Mouse (Mus musculus) neural tube, embryonic 15.5 days (tissue): ENCODE results near the gene Mbl2. TPM values are rescaled to one million over a fixed set of nuclear protein-coding genes. Genes with fewer than 3 reads are reported as not detected.
"Not testable (repeated sequence)": the region's sequence is repeated elsewhere in the genome, so short reads cannot be mapped to it uniquely, and the experiment has no call there.

Source experiments
- ATAC-seq: fragments of 200-750 bp; cut with Nextera tagmentation; 2 replicates; pipeline ENCODE4 v1.8.0; 2017; ENCODE audit warnings: mild to moderate bottlenecking, moderate TSS enrichment, moderate library complexity; ENCODE audit not compliant: low FRiP score
- H3K27ac ChIP-seq: fragments of 300-500 bp; sonication (generic); replicated peaks from 2 replicates; pipeline ENCODE4 v1.5.1; 2015; ENCODE audit warnings: mild to moderate bottlenecking, inconsistent platforms
- H3K27me3 ChIP-seq: fragments of 300-500 bp; sonication (generic); replicated peaks from 2 replicates; pipeline ENCODE4 v1.6.1; 2015; ENCODE audit warnings: inconsistent platforms
- H3K36me3 ChIP-seq: fragments of 300-500 bp; sonication (generic); 2 replicates; pipeline ENCODE4 v1.6.1; 2015; ENCODE audit warnings: inconsistent platforms
- H3K4me1 ChIP-seq: fragments of 300-500 bp; sonication (generic); 2 replicates; pipeline ENCODE4 v1.6.1; 2015; ENCODE audit warnings: inconsistent platforms
- H3K4me2 ChIP-seq: fragments of 300-500 bp; sonication (generic); 2 replicates; pipeline ENCODE4 v1.6.1; 2015; ENCODE audit warnings: inconsistent platforms, mild to moderate bottlenecking, moderate library complexity
- H3K4me3 ChIP-seq: fragments of 300-500 bp; sonication (generic); replicated peaks from 2 replicates; pipeline ENCODE4 v1.5.1; 2015; ENCODE audit warnings: mild to moderate bottlenecking, inconsistent platforms
- H3K9ac ChIP-seq: fragments of 300-500 bp; sonication (generic); replicated peaks from 2 replicates; pipeline ENCODE4 v1.6.1; 2015; ENCODE audit warnings: mild to moderate bottlenecking, inconsistent platforms
- H3K9me3 ChIP-seq: fragments of 300-500 bp; sonication (generic); replicated peaks from 2 replicates; pipeline ENCODE4 v1.6.1; 2016; ENCODE audit warnings: inconsistent platforms
- WGBS: fragments of 180-500 bp; shearing (Covaris S2); methylation state at CpG from one replicate; pipeline ENCODE4 v1.1.7; 2015; ENCODE audit warnings: mixed read lengths; 5-methylcytosine and 5-hydroxymethylcytosine counted together
- polyA plus RNA-seq: library from polyadenylated mRNA; unstranded; fragments of >200 nt; fragmentation: Nextera tagmentation; extraction: Ambion mirVana; gene quantifications from 2 replicates; pipeline ENCODE4 v1.2.1, GENCODE M21; 2015

Gene Mbl2
- polyA plus RNA-seq, result 0.17 TPM in 1 of 2 replicates, not detected in the other

- 91% methylated on average over 3 of the region's 3 CpGs for WGBS
- no peaks in the 10 kb centered on the region for H3K9me3 ChIP-seq
- no peaks in the 10 kb centered on the region for H3K27me3 ChIP-seq
These were observed at the start of gene Mbl2 for GRCm38 (mm10) chr19:30232691-30233090. Mbl2 (plus strand) TSS chr19:30232942.

DNA sequence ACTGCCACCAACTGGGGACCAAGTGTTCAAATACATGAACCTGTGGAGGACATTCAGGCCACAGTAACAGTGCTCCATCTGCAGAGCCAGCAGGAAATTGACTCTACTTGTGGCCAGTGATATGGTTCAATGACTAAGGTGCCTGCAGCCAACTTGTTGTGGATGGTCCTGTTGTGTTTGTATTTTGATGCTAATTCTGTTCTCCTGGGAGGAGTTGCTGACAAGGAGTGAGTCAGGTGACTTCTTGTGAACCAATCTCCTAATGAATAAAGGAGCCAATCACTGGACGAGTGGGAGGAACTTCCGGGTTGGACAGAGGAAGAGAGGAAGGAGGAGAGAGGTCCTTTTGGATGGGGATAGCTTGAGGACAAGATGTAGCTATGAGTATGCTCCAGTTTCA is 47.2 kb upstream of the Mbl2 start:
- Histone ChIP-seq H3K4me1 (no peaks in the 10 kb centered on the region), H3K9ac (no peak overlapping the region), H3K4me3 (no peak overlapping the region), H3K27ac (no peak overlapping the region), H3K9me3 (peaks cover 8% of the 10 kb centered on the region; the same call in 1 of the 2 replicates), H3K27me3 (no peaks in the 10 kb centered on the region), H3K36me3 (no peaks in the 10 kb centered on the region), H3K4me2 (no peak overlapping the region)
- 75% methylated on average over 2 of the region's 2 CpGs for WGBS
- ATAC-seq, result no peak

More at GRCm38 (mm10) chr19:30232691-30233090, at the start of gene Mbl2:
- Histone ChIP-seq H3K4me1 (no peaks in the 10 kb centered on the region), H3K36me3 (no peaks in the 10 kb centered on the region), H3K9ac (no peak within 1 kb of the TSS), H3K27ac (no peak within 1 kb of the TSS), H3K4me3 (no peak within 1 kb of the TSS), H3K4me2 (no peak within 1 kb of the TSS)
- no peak for ATAC-seq

GRCm38 (mm10) chr19:30187232-30187631 is 45.5 kb upstream of the Mbl2 start:
- H3K27me3 ChIP-seq, result no peaks in the 10 kb centered on the region
- H3K9me3 ChIP-seq, result peaks cover 8% of the 10 kb centered on the region; the same call in 1 of the 2 replicates
- no peak overlapping the region for H3K9ac ChIP-seq
- H3K36me3 ChIP-seq, result no peaks in the 10 kb centered on the region
- no peak for ATAC-seq
- H3K4me2 ChIP-seq, result no peak overlapping the region
- WGBS, result 95% methylated on average over 2 of the region's 2 CpGs
- H3K4me3 ChIP-seq, result no peak overlapping the region
- no peaks in the 10 kb centered on the region for H3K4me1 ChIP-seq
- no peak overlapping the region for H3K27ac ChIP-seq

- no peak for ATAC-seq
- 79% methylated on average over 6 of the region's 6 CpGs for WGBS
- Histone ChIP-seq H3K9me3 (no peaks in the 10 kb centered on the region), H3K4me2 (no peak overlapping the region), H3K27me3 (no peaks in the 10 kb centered on the region), H3K9ac (no peak overlapping the region), H3K4me1 (no peaks in the 10 kb centered on the region), H3K4me3 (no peak overlapping the region), H3K36me3 (no peaks in the 10 kb centered on the region), H3K27ac (no peak overlapping the region)
These were observed 37.7 kb upstream of the Mbl2 start for GRCm38 (mm10) chr19:30194999-30195398.

DNA sequence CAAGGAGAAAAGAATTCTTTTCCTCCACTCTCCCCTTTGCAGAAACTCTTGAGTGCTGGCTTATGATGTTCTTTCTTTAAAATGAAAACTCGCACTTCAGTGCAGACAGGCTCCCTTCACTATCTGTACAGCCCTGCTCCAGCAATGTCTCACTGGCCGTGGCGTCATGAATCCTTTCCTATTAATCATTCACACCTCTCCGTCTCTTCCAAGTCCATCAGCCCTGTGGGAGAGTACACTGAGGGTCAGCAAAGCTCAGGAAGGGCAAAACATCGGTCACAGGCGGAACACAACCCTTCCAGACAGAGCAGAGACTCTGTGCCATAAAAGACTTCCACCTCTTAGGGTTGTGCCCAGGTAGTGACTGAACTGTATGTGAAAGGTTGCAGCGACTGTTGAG is 30.6 kb upstream of the Mbl2 start:
- H3K9me3 ChIP-seq, result no peaks in the 10 kb centered on the region
- ATAC-seq, result no peak
- no peak overlapping the region for H3K4me3 ChIP-seq
- 0 out of 2 replicates have a peak, but pooled peaks cover 4% of the 10 kb centered on the region for H3K4me1 ChIP-seq
- H3K27ac ChIP-seq, result no peak overlapping the region
- no peak overlapping the region for H3K4me2 ChIP-seq
- H3K9ac ChIP-seq, result no peak overlapping the region
- H3K27me3 ChIP-seq, result no peaks in the 10 kb centered on the region
- 81% methylated on average over 7 of the region's 7 CpGs for WGBS
- no peaks in the 10 kb centered on the region for H3K36me3 ChIP-seq

DNA sequence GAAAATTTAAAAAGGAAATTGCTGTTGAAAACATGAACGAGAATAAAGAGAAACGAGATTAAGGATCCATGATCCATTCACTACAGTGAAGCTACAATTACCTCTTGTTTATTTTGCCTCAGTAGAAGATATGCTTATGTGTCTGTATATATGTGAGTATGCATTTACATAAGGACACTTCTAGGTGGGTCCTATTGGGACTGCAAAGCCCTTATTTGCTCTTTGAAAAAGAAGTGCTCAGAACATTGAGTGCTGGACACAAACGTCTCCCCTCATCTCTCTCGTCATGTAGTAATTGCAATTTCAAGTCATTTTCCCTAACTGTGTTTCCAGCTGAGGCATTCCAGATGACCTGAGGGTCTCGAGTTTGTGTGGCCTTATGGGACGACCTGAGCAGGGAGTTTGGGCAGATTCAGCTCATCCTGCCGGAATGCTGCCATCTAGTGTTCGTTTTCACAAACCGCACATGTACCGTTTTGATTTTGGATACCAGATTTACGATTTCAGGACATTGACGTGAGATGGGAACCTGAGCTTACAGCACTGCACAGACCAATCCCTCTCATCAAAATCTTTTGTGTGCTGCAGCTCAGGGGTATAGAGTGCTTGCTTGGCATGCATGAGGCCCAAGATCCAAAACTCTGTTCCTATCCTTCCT is 27.5 kb upstream of the Mbl2 start:
- Histone ChIP-seq H3K27me3 (no peaks in the 10 kb centered on the region), H3K27ac (no peak overlapping the region), H3K9me3 (no peaks in the 10 kb centered on the region), H3K4me2 (no peak overlapping the region), H3K4me3 (no peak overlapping the region), H3K36me3 (no peaks in the 10 kb centered on the region), H3K4me1 (0 out of 2 replicates have a peak, but pooled peaks cover 4% of the 10 kb centered on the region), H3K9ac (0 out of 2 replicates have a peak overlapping the region, but pooled peaks have one; percentile 10)
- ATAC-seq, result peak; percentile 45; the same call in 1 of the 2 replicates
- WGBS, result 19% methylated on average over 12 of the region's 12 CpGs

DNA sequence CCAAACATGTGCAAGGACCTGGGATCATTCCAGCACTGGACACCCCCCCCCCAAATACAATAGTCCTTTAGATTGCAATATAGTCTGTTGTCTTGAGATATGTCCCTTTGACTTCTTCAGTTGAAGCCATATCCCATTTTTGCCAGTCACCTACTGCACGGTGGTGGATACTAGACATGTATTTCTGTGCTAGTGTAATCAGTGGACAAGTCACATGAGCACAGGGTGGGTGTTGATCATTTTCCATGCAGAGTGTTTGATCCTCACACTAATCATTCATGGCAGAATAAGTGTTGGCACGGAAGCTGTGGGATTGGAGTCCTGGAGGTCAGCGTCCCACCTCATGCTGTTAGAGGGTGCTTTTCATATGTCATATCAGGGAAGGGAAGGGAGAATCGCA is 26.9 kb upstream of the Mbl2 start:
- no peaks in the 10 kb centered on the region for H3K9me3 ChIP-seq
- WGBS, result 72% methylated on average over 4 of the region's 4 CpGs
- no peak; the same call in 1 of the 2 replicates for ATAC-seq
- H3K27ac ChIP-seq, result no peak overlapping the region
- H3K36me3 ChIP-seq, result no peaks in the 10 kb centered on the region
- H3K4me2 ChIP-seq, result no peak overlapping the region
- no peak overlapping the region for H3K9ac ChIP-seq
- H3K27me3 ChIP-seq, result no peaks in the 10 kb centered on the region
- H3K4me1 ChIP-seq, result 0 out of 2 replicates have a peak, but pooled peaks cover 4% of the 10 kb centered on the region
- no peak overlapping the region for H3K4me3 ChIP-seq

DNA sequence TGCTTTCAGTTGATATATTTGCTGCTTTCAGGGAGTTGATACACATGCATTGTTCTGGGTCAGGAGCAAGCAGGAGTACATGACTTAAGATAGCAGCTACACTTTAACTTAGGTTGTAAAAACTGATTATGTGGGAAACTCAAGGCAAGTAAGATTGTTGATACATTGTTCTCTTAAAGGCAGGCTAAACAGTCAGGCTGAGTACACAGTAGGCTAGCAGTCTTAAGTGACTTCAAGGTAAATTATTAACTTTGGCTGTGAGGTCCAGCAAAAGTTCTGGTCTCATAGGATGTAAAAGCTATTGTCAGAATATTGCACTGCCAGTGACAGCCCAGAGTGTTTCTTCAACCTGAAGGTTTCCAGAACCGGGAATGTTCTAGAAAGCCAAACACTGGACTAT is 25.8 kb upstream of the Mbl2 start:
- Histone ChIP-seq H3K36me3 (no peaks in the 10 kb centered on the region), H3K9me3 (no peaks in the 10 kb centered on the region), H3K4me1 (0 out of 2 replicates have a peak, but pooled peaks cover 4% of the 10 kb centered on the region), H3K4me3 (no peak overlapping the region), H3K4me2 (no peak overlapping the region), H3K9ac (no peak overlapping the region), H3K27me3 (no peaks in the 10 kb centered on the region), H3K27ac (no peak overlapping the region)
- ATAC-seq, result no peak
- 95% methylated on average over 1 of the region's 1 CpGs for WGBS

DNA sequence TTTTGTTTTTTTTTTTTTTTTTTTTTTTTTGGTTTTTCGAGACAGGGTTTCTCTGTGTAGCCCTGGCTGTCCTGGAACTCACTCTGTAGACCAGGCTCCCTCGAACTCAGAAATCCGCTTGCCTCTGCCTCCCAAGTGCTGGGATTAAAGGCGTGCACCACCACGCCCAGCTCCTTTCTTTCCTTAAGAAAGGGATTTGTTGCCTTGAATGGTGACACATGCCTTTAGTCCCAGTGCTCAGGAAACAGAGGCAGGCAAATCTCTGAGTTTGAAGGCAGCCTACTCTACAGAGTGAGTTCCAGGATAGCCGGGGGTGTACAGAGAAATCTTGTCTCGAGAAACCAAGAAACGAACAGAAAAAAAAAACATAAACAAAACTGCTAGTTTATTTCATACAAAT is 23.7 kb upstream of the Mbl2 start:
- H3K9me3 ChIP-seq, H3K9ac ChIP-seq, H3K36me3 ChIP-seq, H3K4me3 ChIP-seq, ATAC-seq, H3K4me2 ChIP-seq, H3K4me1 ChIP-seq, H3K27ac ChIP-seq, H3K27me3 ChIP-seq: not testable (repeated sequence)
- 94% methylated on average over 8 of the region's 8 CpGs for WGBS

DNA sequence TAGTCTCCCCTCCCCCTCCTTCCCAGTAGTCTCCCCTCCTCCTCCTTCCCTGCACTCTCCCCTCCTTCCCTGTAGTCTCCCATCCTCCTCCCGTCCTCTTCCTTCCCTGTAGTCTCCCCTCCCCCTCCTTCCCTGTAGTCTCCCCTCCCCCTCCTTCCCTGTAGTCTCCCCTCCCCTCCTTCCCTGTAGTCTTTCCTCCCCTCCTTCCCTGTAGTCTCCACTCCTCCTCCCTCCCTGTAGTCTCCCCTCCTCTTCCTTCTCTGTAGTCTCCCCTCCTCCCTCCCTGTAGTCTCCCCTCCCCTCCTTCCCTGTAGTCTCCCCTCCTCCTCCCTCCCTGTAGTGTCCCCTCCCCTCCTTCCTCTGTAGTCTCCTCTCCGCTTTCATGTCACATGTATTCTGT is 18.7 kb upstream of the Mbl2 start:
- no peaks in the 10 kb centered on the region for H3K4me1 ChIP-seq
- H3K27ac ChIP-seq, result no peak overlapping the region
- no peak overlapping the region for H3K9ac ChIP-seq
- H3K4me3 ChIP-seq, result no peak overlapping the region
- H3K36me3 ChIP-seq, result no peaks in the 10 kb centered on the region
- no peaks in the 10 kb centered on the region for H3K9me3 ChIP-seq
- H3K4me2 ChIP-seq, result no peak overlapping the region
- no peak for ATAC-seq
- WGBS, result 28% methylated on average over 2 of the region's 2 CpGs
- no peaks in the 10 kb centered on the region for H3K27me3 ChIP-seq

DNA sequence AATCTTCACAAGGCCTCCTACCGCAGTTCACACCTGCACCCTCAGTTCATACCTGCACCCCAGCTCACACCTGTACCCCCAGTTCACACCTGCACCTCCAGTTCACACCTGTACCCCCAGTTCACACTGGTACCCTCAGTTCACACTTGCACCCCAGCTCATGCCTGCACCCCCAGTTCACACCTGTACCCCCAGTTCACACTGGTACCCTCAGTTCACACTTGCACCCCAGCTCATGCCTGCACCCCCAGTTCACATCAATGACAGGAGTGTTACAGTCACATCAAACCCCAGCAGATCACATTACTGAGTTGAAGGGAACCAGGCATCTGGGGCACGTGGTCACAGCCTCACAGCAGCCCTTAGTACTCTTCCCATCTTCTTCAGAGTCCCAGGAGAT is 17.0 kb upstream of the Mbl2 start:
- H3K9me3 ChIP-seq, H3K27me3 ChIP-seq, H3K4me2 ChIP-seq, ATAC-seq, H3K36me3 ChIP-seq, H3K9ac ChIP-seq, H3K4me3 ChIP-seq, H3K4me1 ChIP-seq, H3K27ac ChIP-seq: not testable (repeated sequence)
- 72% methylated on average over 2 of the region's 2 CpGs for WGBS

DNA sequence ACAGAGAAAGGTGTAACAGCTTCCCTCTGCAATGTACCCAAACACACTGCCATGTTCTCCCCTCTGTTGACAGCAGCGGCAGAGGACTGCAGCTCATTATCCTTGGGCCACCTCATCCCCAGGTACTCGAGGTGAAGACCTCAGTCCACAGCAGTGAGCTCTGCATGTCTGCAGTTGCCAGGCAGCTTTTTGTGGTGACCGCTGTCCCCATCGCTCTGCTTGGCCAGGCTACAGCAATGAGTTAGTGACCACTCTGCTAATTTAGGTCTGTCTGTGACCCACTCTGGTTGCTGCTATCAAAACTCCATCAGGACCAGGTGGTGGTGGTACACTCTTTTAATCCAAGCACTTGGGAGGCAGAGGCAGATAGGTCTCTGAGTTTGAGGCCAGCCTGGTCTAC is 16.6 kb upstream of the Mbl2 start:
- 77% methylated on average over 4 of the region's 4 CpGs for WGBS
- no peak overlapping the region for H3K27ac ChIP-seq
- no peak for ATAC-seq
- no peak overlapping the region for H3K4me3 ChIP-seq
- no peaks in the 10 kb centered on the region for H3K9me3 ChIP-seq
- no peak overlapping the region for H3K4me2 ChIP-seq
- H3K4me1 ChIP-seq, result no peaks in the 10 kb centered on the region
- no peaks in the 10 kb centered on the region for H3K36me3 ChIP-seq
- no peak overlapping the region for H3K9ac ChIP-seq
- no peaks in the 10 kb centered on the region for H3K27me3 ChIP-seq
